Mouse (Mus musculus): ENCODE data around the gene Gm6176. TPM values are rescaled to one million over a fixed set of nuclear protein-coding genes. Genes with fewer than 3 reads are reported as not detected.

Gm6176 gene
- not detected for polyA plus RNA-seq (2014; fragmentation: Illumina TruSeq; extraction: RNeasy Lipid Tissue Mini Kit (QIAGEN cat#74804); ENCODE audit: low read depth, low replicate concordance)

GRCm38 (mm10) chr7:22056205-22056604, at the start of gene Gm6176:
Gene Gm6176, minus strand, starts transcription at chr7:22056305.

GRCm38 (mm10) chr7:22068757-22069156, 12.7 kb upstream of the Gm6176 start, which contains the start of gene Vmn1r139:
Gene Vmn1r139, plus strand, starts transcription at chr7:22069057.

GRCm38 (mm10) chr7:22028797-22029196, 27.3 kb downstream of the Gm6176 start, which contains the start of gene Vmn1r138:
Gene Vmn1r138, minus strand, starts transcription at chr7:22028897.

Other genes starting within 250 kb of the Gm6176 start
- gene Vmn1r135, start 224.0 kb downstream of the Gm6176 start, polyA plus RNA-seq (2014; fragmentation: Illumina TruSeq; extraction: RNeasy Lipid Tissue Mini Kit (QIAGEN cat#74804); ENCODE audit: low read depth, low replicate concordance): not detected
- not detected for gene Gm5725, start 212.0 kb downstream of the Gm6176 start, polyA plus RNA-seq (2014; fragmentation: Illumina TruSeq; extraction: RNeasy Lipid Tissue Mini Kit (QIAGEN cat#74804); ENCODE audit: low read depth, low replicate concordance)
- not detected for gene Gm5891, start 135.0 kb downstream of the Gm6176 start, polyA plus RNA-seq (2014; fragmentation: Illumina TruSeq; extraction: RNeasy Lipid Tissue Mini Kit (QIAGEN cat#74804); ENCODE audit: low read depth, low replicate concordance)
- not detected for gene Vmn1r137, start 61.7 kb downstream of the Gm6176 start, polyA plus RNA-seq (2014; fragmentation: Illumina TruSeq; extraction: RNeasy Lipid Tissue Mini Kit (QIAGEN cat#74804); ENCODE audit: low read depth, low replicate concordance)
- not detected for gene Vmn1r138, start 27.4 kb downstream of the Gm6176 start, polyA plus RNA-seq (2014; fragmentation: Illumina TruSeq; extraction: RNeasy Lipid Tissue Mini Kit (QIAGEN cat#74804); ENCODE audit: low read depth, low replicate concordance)
- gene Vmn1r139, start 12.8 kb upstream of the Gm6176 start, polyA plus RNA-seq (2014; fragmentation: Illumina TruSeq; extraction: RNeasy Lipid Tissue Mini Kit (QIAGEN cat#74804); ENCODE audit: low read depth, low replicate concordance): not detected
- gene Gm16451, start 61.9 kb upstream of the Gm6176 start, polyA plus RNA-seq (2014; fragmentation: Illumina TruSeq; extraction: RNeasy Lipid Tissue Mini Kit (QIAGEN cat#74804); ENCODE audit: low read depth, low replicate concordance): not detected
- gene Gm10666, start 78.4 kb upstream of the Gm6176 start, polyA plus RNA-seq (2014; fragmentation: Illumina TruSeq; extraction: RNeasy Lipid Tissue Mini Kit (QIAGEN cat#74804); ENCODE audit: low read depth, low replicate concordance): not detected
- not detected for gene Vmn1r142, start 107.7 kb upstream of the Gm6176 start, polyA plus RNA-seq (2014; fragmentation: Illumina TruSeq; extraction: RNeasy Lipid Tissue Mini Kit (QIAGEN cat#74804); ENCODE audit: low read depth, low replicate concordance)
- not detected for gene Vmn1r143, start 133.1 kb upstream of the Gm6176 start, polyA plus RNA-seq (2014; fragmentation: Illumina TruSeq; extraction: RNeasy Lipid Tissue Mini Kit (QIAGEN cat#74804); ENCODE audit: low read depth, low replicate concordance)
- gene Gm8653, start 145.0 kb upstream of the Gm6176 start, polyA plus RNA-seq (2014; fragmentation: Illumina TruSeq; extraction: RNeasy Lipid Tissue Mini Kit (QIAGEN cat#74804); ENCODE audit: low read depth, low replicate concordance): not detected
- not detected for gene Gm8453, start 173.2 kb upstream of the Gm6176 start, polyA plus RNA-seq (2014; fragmentation: Illumina TruSeq; extraction: RNeasy Lipid Tissue Mini Kit (QIAGEN cat#74804); ENCODE audit: low read depth, low replicate concordance)

All from sigmoid colon, adult 10 weeks (tissue).